Mouse (Mus musculus): ENCODE measurements around the gene Sox5. TPM values are rescaled to one million over a fixed set of nuclear protein-coding genes. Genes with fewer than 3 reads are reported as not detected.

Gene Sox5
- total RNA-seq, 1 experiment from 2014 or later = 1.2 TPM

DNA sequence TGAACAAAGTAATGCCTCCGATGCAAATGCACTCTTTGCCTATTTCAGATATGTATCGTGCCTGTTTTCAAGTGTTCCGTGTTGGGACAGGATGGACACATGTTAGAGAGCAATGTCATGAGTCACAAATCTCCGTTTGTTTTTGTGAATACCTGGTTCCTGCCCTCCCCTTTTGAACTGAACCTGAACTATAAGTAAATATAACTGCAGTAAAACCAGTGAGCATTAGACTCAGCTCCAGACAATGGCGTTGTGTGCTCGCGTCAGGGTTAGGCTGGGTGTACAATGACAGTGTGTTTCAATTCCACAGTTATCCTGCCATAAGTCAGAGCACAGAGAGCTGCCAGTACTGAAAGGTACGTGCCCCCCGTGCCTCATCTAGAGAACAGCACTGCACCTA is 739.8 kb downstream of the Sox5 start:
- ATAC-seq (replicated peaks; ENCODE audit: low read depth, poor library complexity, severe bottlenecking) = no peak

DNA sequence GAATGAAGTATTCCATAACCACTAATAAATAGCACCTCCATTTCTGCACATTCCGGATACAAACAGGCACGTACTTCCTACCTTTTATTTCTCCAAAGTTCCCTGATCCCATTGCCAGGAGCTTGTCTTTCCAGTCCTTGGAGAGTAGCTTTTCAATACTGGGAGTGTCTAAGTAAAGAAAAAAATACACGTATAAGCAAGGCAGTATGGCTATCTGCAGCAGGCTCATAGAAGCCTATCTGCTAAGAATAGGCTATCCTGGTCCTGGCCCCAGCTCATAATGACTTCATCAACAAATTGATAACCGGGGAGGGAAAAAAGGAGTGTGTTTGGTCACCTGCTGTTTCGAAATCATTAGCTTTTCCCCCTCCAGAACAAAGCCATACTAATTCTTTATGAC is 740.6 kb downstream of the Sox5 start:
- ATAC-seq (replicated peaks; ENCODE audit: low read depth, poor library complexity, severe bottlenecking) = no peak

DNA sequence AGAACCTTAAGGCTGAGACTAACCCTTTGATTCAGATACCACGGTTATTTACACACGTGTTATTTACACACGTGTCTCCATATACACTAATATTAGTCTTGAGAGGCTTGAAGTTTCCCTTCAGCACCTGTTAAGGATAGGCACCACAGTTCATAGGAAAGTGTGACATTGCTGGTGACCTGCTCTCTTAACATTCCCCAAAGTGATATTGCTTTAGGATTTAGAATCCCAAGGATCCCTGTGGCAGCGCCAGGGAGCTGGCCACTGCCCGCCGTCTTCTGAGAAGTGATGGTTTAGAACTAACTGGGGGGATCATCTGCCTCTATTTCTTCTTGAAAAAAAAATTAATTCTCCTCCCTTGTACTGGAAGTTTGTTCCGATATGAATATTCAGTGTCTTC is 741.4 kb downstream of the Sox5 start:
- no peak for ATAC-seq (replicated peaks; ENCODE audit: low read depth, poor library complexity, severe bottlenecking)

DNA sequence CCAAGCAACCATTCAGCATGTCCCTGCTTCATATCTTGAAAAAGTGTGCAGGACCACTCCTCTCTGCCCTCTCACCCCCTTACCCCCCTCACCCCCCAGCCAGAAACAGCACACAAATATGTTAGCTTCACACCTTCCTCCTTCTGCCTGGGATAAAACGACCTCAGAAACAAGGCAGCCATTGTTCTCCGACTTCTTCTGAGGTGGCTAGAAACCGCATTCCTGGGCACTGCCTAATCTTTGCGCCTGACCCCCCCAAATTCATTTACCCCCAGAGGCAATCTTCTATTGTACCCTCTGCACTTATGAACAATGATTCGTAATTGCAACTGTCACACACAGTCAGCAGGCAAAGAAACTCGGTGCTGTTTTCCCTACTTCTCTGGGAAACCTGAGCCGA is 742.6 kb downstream of the Sox5 start:
- no peak for ATAC-seq (replicated peaks; ENCODE audit: low read depth, poor library complexity, severe bottlenecking)

DNA sequence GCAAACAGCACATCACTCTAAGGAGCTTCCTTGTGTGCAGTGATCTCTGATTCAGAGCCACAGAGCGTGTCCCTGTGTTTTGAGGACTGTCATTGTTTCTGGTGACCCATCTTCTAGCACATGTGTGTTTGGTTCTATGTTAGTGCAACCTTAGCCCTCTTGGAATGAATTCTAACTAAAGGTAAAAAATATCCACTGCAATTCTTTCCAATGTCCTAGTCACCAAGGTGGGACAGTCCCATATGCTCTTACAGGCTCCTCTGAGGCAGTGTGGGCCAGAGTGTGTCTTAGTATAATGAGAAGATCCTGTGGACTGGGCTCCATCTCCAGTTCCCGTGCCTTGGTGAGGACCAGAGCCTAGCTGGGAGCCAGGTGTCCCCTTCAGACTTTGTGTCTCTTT is 748.6 kb downstream of the Sox5 start:
- no peak for ATAC-seq (replicated peaks; ENCODE audit: low read depth, poor library complexity, severe bottlenecking)

DNA sequence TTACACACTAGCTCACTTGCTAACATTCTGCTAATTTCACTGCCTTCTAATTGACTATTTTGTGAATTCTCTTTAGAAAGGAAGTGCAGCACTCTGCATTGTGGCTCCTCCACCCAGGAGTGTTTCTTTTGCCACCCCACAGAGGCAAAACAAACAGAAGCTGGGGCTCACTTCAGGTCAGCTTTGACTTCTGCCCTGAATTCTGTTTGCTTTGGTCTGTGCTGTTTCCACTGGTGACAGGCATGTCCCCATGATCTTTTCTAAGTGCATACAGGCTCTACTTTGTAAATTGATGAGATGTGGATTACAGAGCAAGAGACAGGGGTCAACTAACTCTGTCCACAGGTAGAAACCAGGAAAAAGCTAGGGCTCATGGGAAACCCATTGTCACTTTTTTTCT is 764.8 kb downstream of the Sox5 start:
- no peak for ATAC-seq (replicated peaks; ENCODE audit: low read depth, poor library complexity, severe bottlenecking)

DNA sequence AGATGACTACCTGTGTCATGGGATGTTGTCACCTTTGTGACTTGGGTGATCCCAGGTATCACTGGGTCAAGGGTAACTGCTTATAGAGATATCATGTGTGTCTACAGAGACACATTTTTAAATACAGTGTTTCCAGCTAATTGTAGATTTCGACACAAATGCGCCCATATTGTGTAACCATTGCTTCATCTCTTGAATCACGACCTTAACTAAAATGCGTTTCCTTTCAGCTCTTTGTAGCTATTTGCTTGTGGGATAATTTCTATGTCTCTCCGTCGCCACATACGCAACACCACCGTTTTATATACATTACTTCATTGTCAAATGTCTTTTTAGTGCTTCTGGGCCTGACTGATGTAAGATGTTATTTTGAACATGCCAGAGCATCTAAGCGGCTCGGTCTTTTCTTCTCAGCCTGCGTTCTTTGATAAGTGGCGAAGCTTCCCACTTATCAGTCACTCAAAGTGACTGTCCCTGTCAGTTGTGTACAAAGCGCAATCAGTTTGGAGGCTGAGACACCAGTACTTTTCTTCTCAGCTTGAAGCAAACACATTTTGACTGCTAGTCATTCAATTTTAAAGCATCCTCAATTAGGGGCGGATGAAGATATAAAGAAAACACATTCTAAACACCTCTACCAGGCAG is 769.8 kb downstream of the Sox5 start:
- peak; percentile 32; the same call in 1 of the 2 replicates for ATAC-seq (replicated peaks; ENCODE audit: low read depth, poor library complexity, severe bottlenecking)

DNA sequence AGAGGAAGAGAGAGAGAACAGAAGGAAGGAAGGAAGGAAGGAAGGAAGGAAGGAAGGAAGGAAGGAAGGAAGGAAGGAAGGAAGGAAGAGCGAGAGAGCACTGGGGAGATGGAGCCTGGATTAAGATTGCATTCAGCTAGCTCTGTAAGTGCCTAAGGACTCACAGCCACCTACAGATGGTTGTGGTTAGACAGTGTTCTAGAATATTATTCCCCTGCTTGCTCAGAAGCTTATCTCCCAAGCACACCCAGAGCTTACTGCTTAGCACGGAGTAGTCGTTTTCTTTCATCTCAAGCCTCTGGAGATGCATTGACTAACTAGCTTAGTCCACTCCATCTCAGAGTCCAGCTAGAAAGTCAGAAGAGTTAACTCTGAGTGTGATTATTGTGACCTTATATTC is 770.8 kb downstream of the Sox5 start:
- peak; percentile 76 for ATAC-seq (replicated peaks; ENCODE audit: low read depth, poor library complexity, severe bottlenecking)

DNA sequence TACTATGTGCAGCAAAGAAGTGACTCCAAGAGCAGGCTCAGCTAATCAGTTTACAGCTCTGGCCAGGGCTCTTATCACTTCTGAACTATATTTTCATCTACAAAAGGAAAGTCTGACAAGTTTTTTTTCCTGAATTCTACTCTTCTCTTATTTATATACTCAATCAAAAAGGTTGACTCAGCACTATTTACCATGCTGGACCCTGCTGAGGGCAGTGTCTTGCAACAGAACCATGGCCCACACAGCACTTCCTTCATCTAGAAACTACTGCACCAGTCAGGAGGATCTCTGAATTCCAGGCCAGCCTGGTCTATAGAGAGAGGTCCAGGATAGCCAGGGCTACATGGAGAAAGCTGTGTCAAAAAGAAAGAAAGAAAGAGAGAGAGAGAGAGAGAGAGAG is 771.5 kb downstream of the Sox5 start:
- ATAC-seq (replicated peaks; ENCODE audit: low read depth, poor library complexity, severe bottlenecking) = no peak

DNA sequence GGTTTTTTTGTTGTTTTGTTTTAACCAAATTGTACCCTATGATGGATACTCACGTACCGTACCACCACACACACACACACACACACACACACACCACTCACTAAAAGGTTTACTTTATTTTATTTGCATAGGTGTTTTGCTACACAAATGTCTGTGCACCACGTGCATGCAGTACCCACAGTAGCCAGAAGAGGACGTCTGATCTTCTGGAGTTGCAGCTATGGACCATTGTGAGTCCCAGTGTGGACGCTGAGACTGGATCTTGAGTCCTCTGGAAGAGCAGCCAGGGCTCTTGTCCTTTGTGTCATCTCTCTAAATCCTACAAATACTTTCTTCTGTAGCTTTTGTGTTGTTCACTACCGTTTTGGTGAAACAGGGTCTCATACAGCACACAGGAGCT is 776.6 kb downstream of the Sox5 start:
- ATAC-seq (replicated peaks; ENCODE audit: low read depth, poor library complexity, severe bottlenecking) = no peak

DNA sequence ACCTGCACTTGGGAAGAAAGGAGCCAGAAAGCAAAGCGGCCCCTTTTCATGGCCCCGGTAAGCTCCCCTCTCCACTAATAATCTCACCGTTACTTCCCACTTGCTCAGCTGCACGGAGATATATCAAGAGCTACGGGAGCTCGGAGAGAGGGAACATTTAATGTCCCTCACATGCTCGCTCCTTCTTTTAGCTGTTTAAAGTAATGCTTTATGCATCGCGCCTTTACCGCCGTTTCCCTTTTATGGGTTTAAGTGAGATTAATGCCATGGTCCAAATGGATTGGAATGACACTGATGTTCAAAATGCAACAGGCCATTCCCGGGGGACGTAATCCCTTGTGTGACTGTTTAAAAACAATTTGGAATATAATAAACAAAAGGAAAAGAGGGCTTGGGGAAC is 783.6 kb downstream of the Sox5 start:
- ATAC-seq (replicated peaks; ENCODE audit: low read depth, poor library complexity, severe bottlenecking) = no peak

DNA sequence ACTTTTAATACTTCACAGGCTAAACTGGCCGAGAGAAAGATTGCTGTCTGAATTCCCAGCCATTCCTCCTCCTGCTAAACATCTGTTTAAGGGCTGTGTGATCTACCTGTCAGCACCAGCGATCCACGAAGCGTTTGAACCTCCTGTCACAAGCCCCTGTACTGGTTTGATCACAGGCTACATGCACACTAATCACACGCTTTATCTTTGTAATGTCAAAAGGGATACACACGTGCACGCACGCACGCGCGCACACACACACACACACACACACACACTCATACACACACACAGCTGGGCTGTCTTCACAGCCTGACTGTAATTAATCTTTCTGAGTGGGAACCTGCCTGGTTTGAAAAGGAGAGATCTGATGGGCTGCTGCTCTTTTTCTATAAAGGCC is 784.2 kb downstream of the Sox5 start:
- ATAC-seq (replicated peaks; ENCODE audit: low read depth, poor library complexity, severe bottlenecking) = no peak

DNA sequence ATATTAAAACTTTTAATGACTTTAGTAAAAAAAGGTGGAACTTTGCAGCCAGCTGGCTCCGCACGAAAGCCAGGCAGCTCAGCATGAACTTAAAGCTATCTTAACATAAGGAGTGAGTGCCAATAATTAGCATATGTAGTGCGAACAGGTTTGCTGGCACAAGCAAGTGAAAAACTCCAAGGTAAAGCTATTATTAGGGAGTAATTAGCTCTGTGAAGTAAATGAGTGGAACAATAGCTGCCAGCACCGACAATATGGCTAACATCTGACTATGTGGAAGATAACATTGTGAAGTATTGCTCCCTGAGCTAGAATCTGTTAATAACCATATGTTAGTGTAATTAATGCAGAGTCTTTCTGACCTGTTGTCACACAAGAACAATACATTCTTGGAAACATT is 786.7 kb downstream of the Sox5 start:
- no peak for ATAC-seq (replicated peaks; ENCODE audit: low read depth, poor library complexity, severe bottlenecking)

DNA sequence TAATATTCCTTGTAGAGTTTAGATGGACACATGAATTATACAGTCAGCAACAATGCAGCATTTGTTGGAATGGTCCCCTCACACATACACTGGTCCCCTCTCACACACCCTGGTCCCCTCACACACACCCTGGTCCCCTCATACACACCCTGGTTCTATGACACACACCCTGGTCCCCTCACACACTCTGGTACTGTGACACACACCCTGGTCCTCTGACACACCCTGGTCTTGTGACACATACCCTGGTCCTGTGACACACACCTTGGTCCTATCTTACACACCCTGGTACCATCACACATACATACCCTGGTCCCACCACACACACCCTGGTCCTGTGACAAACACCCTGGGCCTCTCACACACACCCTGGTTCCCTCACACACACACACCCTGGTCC is 794.2 kb downstream of the Sox5 start:
- ATAC-seq (replicated peaks; ENCODE audit: low read depth, poor library complexity, severe bottlenecking) = no peak

DNA sequence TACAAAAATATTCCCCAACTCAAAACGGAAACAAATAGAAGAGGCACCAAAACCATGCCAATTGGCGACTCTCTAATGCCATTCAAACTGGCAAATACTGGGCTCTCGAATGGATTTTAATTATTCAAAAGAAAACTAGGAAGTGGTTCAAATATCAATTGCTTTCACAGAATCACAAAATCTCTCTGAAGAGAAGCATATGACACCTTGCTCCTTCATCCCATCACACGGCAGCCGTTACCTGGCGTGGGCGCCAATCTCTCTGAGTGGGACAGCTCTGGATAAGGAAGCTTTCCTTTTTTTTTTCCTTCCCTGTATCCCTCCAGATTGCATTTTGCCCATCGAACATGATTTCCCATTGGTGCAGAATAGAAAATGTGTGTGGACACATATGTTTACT is 801.6 kb downstream of the Sox5 start:
- ATAC-seq (replicated peaks; ENCODE audit: low read depth, poor library complexity, severe bottlenecking) = no peak

DNA sequence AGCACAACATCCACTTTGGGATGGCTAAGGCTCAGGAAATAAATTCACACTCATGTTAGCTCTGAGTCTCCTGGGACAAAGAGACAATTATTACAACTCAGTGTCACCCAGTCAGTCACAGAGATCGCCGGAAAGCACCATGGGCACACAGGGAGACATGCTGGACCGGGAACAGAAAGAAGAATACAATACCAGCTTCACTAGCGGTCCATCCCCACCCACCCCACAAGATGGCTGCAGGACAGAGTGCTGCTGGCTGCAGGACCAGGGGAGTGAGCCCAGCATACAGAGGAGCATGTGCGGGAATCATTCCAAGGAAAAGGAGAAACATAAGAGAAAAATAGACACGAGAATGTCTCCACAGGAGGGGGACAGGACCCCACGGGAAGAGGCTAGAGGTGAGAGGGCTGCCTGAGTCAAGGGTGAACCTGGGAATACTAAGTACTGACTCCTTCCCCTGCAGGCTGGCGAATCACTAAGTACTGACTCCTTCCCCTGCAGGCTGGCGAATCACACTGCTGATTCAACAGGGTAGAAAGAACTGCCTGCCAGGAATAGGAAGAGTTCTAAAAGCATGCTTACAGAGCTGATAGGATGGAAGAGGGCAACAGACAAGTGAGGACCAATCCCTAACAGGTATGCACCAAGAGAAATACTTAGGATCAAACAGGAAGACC is 813.9 kb downstream of the Sox5 start:
- no peak for ATAC-seq (replicated peaks; ENCODE audit: low read depth, poor library complexity, severe bottlenecking)

DNA sequence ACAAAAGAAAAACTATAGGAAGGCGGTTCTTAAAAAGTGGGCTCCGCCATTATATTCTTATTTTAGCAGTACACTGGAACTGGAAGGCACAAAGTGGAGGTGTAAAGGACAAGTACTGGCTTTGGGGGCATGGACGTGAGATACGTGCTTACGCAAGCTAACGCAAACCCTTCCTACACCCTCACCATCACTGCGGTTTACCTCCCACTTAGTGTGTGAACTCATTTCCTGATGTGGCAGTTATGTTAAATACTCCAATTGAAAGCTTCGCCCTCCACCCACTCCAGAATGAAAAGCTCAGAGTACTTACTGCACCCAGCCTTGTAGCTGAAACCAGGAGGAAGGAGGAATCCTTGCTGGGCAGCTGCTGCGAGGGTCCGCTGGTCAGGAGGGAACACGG is 821.3 kb downstream of the Sox5 start:
- no peak for ATAC-seq (replicated peaks; ENCODE audit: low read depth, poor library complexity, severe bottlenecking)

DNA sequence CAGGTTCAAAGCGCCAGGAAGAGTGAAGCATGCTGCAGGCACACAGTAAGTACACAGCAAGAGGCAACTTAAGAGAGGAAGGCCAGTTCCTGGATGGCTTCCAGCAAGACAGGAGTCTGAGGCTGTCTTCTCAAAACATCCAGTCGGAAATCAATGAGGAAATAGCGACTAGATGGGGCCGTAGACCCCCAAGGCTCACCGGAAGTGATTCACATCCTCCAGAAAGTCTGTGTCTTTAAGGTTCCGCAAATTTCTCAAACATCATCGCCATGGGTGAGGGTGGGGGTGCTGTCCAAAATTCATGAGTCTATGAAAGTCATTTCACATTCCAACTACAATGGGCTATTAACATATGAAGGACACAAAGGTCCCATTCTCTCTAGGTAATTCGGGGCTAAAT is 821.7 kb downstream of the Sox5 start:
- ATAC-seq (replicated peaks; ENCODE audit: low read depth, poor library complexity, severe bottlenecking) = no peak

DNA sequence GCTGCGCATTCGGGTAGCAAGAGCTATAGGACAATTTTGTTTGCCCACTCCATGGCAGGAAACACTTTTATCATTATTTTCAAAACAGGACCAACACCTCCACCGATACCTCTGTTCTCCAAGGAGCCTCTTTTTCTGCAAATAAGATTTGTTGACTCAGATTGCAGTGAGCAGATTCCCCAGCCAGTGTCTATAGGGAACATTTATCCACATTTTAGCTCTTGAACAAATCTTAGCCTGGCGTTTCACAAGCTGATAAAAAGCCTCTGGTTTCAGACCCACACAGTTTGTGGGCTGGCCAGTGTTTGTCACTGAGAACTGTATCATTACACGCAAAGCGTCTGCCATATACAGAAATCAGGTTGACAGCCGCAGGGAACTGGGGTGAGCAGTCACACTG is 823.4 kb downstream of the Sox5 start:
- ATAC-seq (replicated peaks; ENCODE audit: low read depth, poor library complexity, severe bottlenecking) = no peak

DNA sequence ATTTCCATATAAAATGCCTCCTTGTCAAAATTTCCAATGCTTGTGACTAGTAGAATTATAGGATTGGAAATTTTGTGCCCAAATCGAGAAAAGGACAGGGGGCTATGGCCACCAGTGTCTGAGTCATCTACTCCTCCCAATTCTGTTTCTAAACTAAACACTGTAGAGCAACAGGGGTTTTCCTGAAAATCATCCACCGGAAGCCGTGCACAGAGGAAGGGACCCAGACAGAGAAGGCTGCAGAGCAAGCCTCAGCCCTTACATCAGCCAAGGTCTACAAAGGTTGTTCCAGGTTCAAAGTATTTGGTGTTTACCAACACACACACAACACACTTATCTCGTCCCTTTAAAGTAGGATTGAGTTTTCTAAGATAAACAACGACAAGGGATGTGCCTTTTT is 824.7 kb downstream of the Sox5 start:
- ATAC-seq (replicated peaks; ENCODE audit: low read depth, poor library complexity, severe bottlenecking) = no peak

DNA sequence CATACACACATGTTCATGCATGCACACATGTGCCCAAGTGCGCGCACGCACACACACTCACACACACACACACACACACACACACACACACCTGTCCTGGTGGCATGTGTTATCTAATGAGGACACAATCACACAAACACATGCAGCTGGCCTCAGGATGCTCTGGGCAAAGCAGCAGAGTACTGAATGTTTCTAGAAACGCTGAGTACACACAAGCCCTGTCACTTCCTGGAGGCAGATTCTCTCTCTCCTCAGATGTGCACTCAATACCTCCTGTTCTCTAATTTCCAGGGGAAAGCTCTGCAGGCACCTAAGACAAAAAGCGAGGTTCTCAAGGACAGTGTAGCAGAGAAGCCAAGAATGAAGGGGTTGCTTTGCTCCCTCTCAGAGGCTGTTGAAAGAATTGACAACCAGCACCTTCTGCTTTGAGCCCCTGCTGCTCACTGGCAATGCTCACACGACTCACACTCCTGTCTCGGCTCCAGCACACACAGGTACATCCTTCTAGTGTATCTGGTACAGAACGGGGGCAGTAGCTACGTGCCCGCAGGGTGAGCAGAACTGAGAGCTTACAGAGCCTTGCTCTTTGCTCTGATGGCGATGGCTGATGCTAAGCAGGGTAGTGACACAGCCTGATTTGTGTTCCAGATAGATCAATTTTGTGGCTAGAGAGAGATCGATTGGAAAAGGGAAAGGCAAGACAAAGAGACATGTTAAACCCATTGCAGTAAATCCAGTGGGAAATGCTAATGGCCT is 833.0 kb downstream of the Sox5 start:
- no peak for ATAC-seq (replicated peaks; ENCODE audit: low read depth, poor library complexity, severe bottlenecking)

DNA sequence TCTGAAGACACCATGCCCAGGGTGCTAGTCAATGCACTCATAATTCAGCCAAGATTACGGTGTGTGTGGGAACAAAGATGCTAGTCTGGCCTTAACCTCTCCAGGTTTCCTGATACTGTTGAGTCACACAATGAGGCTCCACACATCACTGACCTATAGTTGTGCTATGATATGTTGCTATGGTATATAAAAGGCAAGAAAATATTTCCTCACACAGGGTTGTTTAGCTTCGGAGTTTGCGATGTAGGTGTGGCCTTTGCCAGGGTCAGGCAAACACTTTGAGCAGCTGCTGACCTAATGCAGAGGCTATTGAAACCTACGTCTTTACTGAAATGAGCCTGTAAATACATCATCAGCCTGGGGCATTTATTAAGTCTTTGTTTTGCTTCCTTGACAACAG is 833.7 kb downstream of the Sox5 start:
- ATAC-seq (replicated peaks; ENCODE audit: low read depth, poor library complexity, severe bottlenecking) = no peak

All from common myeloid progenitor, adult 5-6 weeks (primary cell).